Mouse (Mus musculus) bone marrow, adult 2 months (tissue): ENCODE measurements around the gene Hoxa3. TPM values are rescaled to one million over a fixed set of nuclear protein-coding genes. Genes with fewer than 3 reads are reported as not detected.
A peak's percentile ranks its signal among the peaks of the same experiment; 100 is the strongest.

Source experiments
- H3K27ac ChIP-seq: fragments of 200-500 bp; 2 replicates; pipeline ENCODE4 v1.5.1; 2012; ENCODE audit warnings: low read depth, mild to moderate bottlenecking, control low read depth, inconsistent platforms, low read length; ENCODE audit not compliant: control insufficient read depth, poor library complexity, insufficient read depth
- H3K4me1 ChIP-seq: fragments of 200-500 bp; 2 replicates; pipeline ENCODE4 v1.6.1; 2011; ENCODE audit warnings: low read length; ENCODE audit not compliant: control insufficient read depth, insufficient read depth
- H3K4me3 ChIP-seq: fragments of 200-500 bp; replicated peaks from 2 replicates; pipeline ENCODE3; 2011; ENCODE audit warnings: mild to moderate bottlenecking, low read depth, low read length, control low read depth; ENCODE audit not compliant: control insufficient read depth
- CTCF ChIP-seq: fragments of 200-500 bp; IDR thresholded peaks from 2 replicates; pipeline ENCODE4 v1.5.1; 2011; ENCODE audit warnings: low read length, control low read depth; ENCODE audit not compliant: control insufficient read depth, insufficient read depth
- POLR2A ChIP-seq: fragments of 200-500 bp; IDR thresholded peaks from 2 replicates; pipeline ENCODE4 v1.6.1; 2011; ENCODE audit warnings: low read depth, mild to moderate bottlenecking, control low read depth, low read length, borderline replicate concordance; ENCODE audit not compliant: control insufficient read depth
- WGBS: fragments of 180-500 bp; shearing (Covaris S2); methylation state at CpG from one replicate; pipeline ENCODE4 v1.1.7; 2018; 5-methylcytosine and 5-hydroxymethylcytosine counted together
- polyA plus RNA-seq: library from polyadenylated mRNA; stranded (reverse); fragments of >200 nt; gene quantifications from 2 replicates; pipeline ENCODE4 v1.2.4, GENCODE M21; 2011; ENCODE audit warnings: low replicate concordance; ENCODE audit not compliant: missing spikeins, insufficient read depth, insufficient read length

Gene Hoxa3
- polyA plus RNA-seq, 1 experiment = 2.4 TPM

DNA sequence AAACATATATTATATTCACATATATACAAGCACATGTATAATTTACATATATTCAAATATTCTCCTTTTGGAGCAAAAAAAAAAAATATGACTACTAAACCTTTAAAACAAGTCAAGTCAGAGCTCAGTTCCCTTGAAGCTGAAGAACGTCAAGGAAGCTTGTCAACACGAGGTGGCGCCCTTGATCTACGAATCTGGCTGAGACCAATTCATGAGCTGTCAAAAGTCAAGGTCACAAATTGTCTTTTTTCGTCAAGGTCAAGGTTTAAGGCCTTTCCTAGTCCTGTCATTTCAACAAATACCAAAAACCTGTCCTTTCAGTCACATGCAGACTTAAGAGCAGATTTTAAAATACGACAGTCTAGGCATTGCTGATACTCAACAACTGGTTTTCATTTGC, 43.8 kb upstream of the Hoxa3 start:
- Histone ChIP-seq H3K4me1 (no peaks in the 10 kb centered on the region), H3K27ac (no peak overlapping the region), H3K4me3 (no peak overlapping the region)
- no peak for TF ChIP-seq POLR2A
- peak; percentile 68 for TF ChIP-seq CTCF
- under 1% methylated on average over 6 of the region's 6 CpGs for WGBS

- WGBS = 3% methylated on average over 59 of the region's 59 CpGs
- H3K4me1 ChIP-seq = no peaks in the 10 kb centered on the region
- TF ChIP-seq POLR2A (no peak), CTCF (no peak)
- H3K27ac ChIP-seq = no peak overlapping the region; the same call in 1 of the 2 replicates
- H3K4me3 ChIP-seq = no peak overlapping the region
Measured at GRCm38 (mm10) chr6:52253511-52254500, 40.7 kb upstream of the Hoxa3 start.

GRCm38 (mm10) chr6:52252775-52253376, 39.7 kb upstream of the Hoxa3 start:
- H3K27ac ChIP-seq = no peak overlapping the region
- TF ChIP-seq POLR2A (no peak), CTCF (no peak)
- WGBS = 4% methylated on average over 35 of the region's 35 CpGs
- H3K4me3 ChIP-seq = no peak overlapping the region
- H3K4me1 ChIP-seq = no peaks in the 10 kb centered on the region

DNA sequence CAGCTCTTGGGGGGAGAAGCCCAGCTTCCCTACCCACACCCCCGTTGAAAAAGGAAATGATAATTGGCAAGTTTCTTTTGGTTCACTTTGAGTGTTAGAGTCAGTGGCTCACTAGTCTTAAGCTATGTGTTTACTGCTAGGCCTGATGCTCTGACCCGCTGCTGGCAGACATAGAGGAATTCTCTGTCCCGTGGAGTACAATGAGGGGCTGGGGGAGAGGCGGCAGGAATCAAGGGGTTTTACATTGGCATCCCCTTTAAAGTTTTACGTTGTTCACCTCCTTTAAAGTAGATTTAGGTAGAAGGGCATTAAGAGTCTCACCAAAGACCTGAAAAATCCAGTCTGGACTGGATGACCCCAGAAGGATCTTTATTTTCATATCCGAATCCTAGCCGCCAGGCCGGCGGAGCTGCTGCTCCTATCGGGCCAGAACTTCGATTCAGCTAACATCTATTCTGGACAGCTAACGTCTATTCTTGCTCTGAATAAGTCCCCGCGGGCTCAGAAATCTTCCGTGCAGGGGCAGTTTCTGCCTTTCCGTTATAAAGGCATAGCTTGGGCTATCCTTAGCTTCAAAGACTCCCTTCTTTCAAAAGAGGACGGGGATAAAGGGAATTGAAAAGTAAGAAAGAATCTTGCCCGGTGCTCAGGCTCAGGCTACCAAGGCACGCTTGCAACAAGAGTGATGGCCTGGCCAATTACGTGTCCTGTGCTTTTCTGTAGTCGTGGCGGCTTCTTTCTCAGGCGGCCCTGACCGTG, 39.1 kb upstream of the Hoxa3 start:
- Histone ChIP-seq H3K4me3 (no peak overlapping the region), H3K27ac (no peak overlapping the region), H3K4me1 (no peaks in the 10 kb centered on the region)
- 10% methylated on average over 24 of the region's 24 CpGs for WGBS
- TF ChIP-seq POLR2A (no peak), CTCF (no peak)

DNA sequence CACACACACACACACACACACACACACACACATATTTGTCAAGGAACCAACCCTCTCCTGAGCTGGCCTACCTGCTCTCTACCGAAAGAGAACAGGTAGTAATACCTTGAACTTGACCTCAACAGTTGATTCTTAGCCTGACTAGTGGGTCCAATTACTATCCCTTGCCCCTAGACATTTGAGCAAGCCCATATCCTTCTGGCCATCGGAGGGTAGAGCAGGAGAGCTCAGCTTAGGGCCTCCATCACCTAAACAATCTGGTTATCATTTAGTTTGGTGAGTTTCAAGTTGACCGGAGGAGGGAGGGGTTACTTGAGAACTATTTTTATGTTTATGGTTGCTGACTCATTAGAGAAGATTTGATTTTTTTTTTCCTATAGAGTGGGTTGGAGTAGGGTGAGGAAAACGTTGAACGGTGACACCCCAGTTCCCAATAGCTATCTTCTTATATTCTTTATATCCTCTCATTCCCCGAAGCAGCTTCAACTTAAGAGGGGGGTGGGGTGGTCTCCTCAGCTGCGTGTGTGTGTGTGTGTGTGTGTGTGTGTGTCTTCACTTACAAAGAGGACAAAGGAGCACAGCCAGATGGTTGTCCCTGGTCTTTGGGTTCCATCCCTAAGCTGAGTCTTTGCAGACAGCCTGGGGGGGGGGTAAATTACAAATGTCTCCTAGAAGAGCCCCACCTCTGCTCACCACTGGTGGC, 38.2 kb upstream of the Hoxa3 start:
- Histone ChIP-seq H3K27ac (no peak overlapping the region), H3K4me1 (no peaks in the 10 kb centered on the region), H3K4me3 (no peak overlapping the region)
- WGBS = 12% methylated on average over 7 of the region's 7 CpGs
- TF ChIP-seq POLR2A (no peak), CTCF (no peak)

- Histone ChIP-seq H3K4me3 (no peak overlapping the region), H3K27ac (no peak overlapping the region), H3K4me1 (no peaks in the 10 kb centered on the region)
- TF ChIP-seq CTCF (no peak), POLR2A (no peak)
- 15% methylated on average over 4 of the region's 4 CpGs for WGBS
Measured at GRCm38 (mm10) chr6:52249826-52250225, 36.7 kb upstream of the Hoxa3 start.

DNA sequence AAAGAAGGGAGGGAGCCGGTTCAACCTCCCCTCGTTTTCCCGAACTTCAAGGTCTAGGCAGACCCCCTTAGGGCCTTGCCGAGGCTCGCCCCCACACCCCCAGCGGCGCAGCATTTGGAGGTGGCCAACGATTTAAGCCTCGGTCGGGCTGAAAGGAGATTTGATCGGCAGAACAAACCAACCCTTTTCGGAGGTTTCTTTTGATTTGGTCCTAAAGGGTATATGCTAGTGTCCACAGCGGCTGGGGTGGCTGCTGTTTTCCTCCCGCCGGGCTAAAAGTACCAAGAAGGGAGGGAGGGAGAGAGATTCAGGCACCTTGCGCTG, 36.2 kb upstream of the Hoxa3 start:
- TF ChIP-seq CTCF = no peak
- no peak for TF ChIP-seq POLR2A
- no peak overlapping the region for H3K4me3 ChIP-seq
- WGBS = 3% methylated on average over 16 of the region's 16 CpGs
- no peaks in the 10 kb centered on the region for H3K4me1 ChIP-seq
- H3K27ac ChIP-seq = no peak overlapping the region
